Comparison of ENCODE assay signal across 7 mouse cellular contexts in the genomic region with DNA sequence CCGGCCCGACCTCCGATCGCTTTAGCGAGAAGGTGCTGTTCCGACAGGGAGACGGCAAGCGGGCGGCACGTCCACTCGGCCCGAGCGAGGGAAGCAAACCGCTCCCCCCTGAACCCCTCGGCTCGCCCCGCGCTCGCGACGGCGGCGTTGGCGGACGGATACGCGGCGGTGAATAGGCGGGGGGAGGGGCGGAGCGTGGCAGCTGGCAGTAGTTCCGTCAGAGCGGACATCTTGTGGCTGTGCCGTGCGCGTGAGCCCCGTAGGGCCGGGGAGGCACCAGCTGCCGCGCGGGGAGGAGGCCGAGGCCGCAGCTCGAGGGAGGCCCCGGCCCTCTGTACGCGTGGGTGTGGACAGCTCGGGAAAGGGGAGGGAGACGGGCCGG. TPM values are rescaled to one million over a fixed set of nuclear protein-coding genes. Genes with fewer than 3 reads are reported as not detected.
DNase-seq lines count a peak whose midpoint lies in the region; ATAC-seq lines count a peak whose summit lies in the region.

No protein-coding gene starts in this region.

- no peaks in the 10 kb centered on the region for H3K36me3 ChIP-seq in embryonic facial prominence, embryonic 11.5 days (replicated peaks; ENCODE audit: control insufficient read depth, insufficient read depth, low read depth, low read length)
- peaks cover 11% of the 10 kb centered on the region for H3K36me3 ChIP-seq in limb, embryonic 12.5 days
- H3K36me3 ChIP-seq in midbrain, embryonic 14.5 days (ENCODE audit: control insufficient read depth, insufficient read depth, low read length): peaks cover 4% of the 10 kb centered on the region; the same call in 1 of the 2 replicates

- H3K4me1 ChIP-seq in embryonic facial prominence, embryonic 11.5 days (ENCODE audit: control insufficient read depth, insufficient read depth, low read length): no peaks in the 10 kb centered on the region
- peaks cover 21% of the 10 kb centered on the region for H3K4me1 ChIP-seq in limb, embryonic 12.5 days (replicated peaks)
- H3K4me1 ChIP-seq in midbrain, embryonic 14.5 days (ENCODE audit: control insufficient read depth, insufficient read depth, low read length): peaks cover 31% of the 10 kb centered on the region

- peak overlapping the region; percentile 93 for H3K9ac ChIP-seq in embryonic facial prominence, embryonic 11.5 days (replicated peaks; ENCODE audit: low read length)
- H3K9ac ChIP-seq in limb, embryonic 12.5 days (replicated peaks): peak overlapping the region; percentile 96
- H3K9ac ChIP-seq in midbrain, embryonic 14.5 days (replicated peaks; ENCODE audit: low read length): peak overlapping the region; percentile 92

- peak overlapping the region; percentile 99 for H3K27ac ChIP-seq in embryonic facial prominence, embryonic 11.5 days (replicated peaks; ENCODE audit: low read depth, low read length)
- H3K27ac ChIP-seq in limb, embryonic 12.5 days: peak overlapping the region; percentile 100
- peak overlapping the region; percentile 100 for H3K27ac ChIP-seq in midbrain, embryonic 14.5 days (replicated peaks; ENCODE audit: low read depth, low read length)

- peak; percentile 91 for DNase-seq in adrenal gland, postnatal 25 days
- DNase-seq in embryonic facial prominence, embryonic 11.5 days (ENCODE audit: low spot score): peak; percentile 90
- DNase-seq in heart, adult 11 months: peak; percentile 99
- peak; percentile 91 for DNase-seq in kidney, adult 11 months
- peak; percentile 95 for DNase-seq in midbrain, embryonic 14.5 days
- DNase-seq in spleen, adult 12 weeks (ENCODE audit: low spot score): peak; percentile 92

- 1% methylated on average over 39 of the region's 50 CpGs for WGBS in embryonic facial prominence, embryonic 11.5 days
- under 1% methylated on average over 36 of the region's 50 CpGs for WGBS in limb, embryonic 12.5 days
- under 1% methylated on average over 48 of the region's 50 CpGs for WGBS in midbrain, embryonic 14.5 days

- peak overlapping the region; percentile 28 for H3K4me2 ChIP-seq in embryonic facial prominence, embryonic 11.5 days (ENCODE audit: low read depth, low read length)
- H3K4me2 ChIP-seq in limb, embryonic 12.5 days: peak overlapping the region; percentile 97
- H3K4me2 ChIP-seq in midbrain, embryonic 14.5 days (ENCODE audit: low read length): peak overlapping the region; percentile 98

- no peaks in the 10 kb centered on the region for H3K27me3 ChIP-seq in embryonic facial prominence, embryonic 11.5 days (ENCODE audit: control insufficient read depth, insufficient read depth, low read length)
- H3K27me3 ChIP-seq in limb, embryonic 12.5 days: no peaks in the 10 kb centered on the region
- no peaks in the 10 kb centered on the region for H3K27me3 ChIP-seq in midbrain, embryonic 14.5 days (ENCODE audit: control insufficient read depth, insufficient read depth, low read length)

- no peaks in the 10 kb centered on the region for H3K9me3 ChIP-seq in embryonic facial prominence, embryonic 11.5 days (replicated peaks; ENCODE audit: control insufficient read depth, low read length)
- no peaks in the 10 kb centered on the region for H3K9me3 ChIP-seq in limb, embryonic 12.5 days
- no peaks in the 10 kb centered on the region for H3K9me3 ChIP-seq in midbrain, embryonic 14.5 days (ENCODE audit: control insufficient read depth, low read length)

- H3K4me3 ChIP-seq in embryonic facial prominence, embryonic 11.5 days (ENCODE audit: low read depth, low read length): peak overlapping the region; percentile 80
- peak overlapping the region; percentile 98 for H3K4me3 ChIP-seq in limb, embryonic 12.5 days (replicated peaks)
- H3K4me3 ChIP-seq in midbrain, embryonic 14.5 days (replicated peaks; ENCODE audit: low read depth, low read length): peak overlapping the region; percentile 67

- ATAC-seq in embryonic facial prominence, embryonic 11.5 days (replicated peaks; ENCODE audit: insufficient number of reproducible peaks, low FRiP score, low TSS enrichment, low read depth): peak; percentile 87
- peak; percentile 80 for ATAC-seq in limb, embryonic 12.5 days (ENCODE audit: insufficient number of reproducible peaks, insufficient read depth, low FRiP score, low TSS enrichment, low read depth)
- ATAC-seq in midbrain, embryonic 14.5 days (ENCODE audit: low FRiP score, low TSS enrichment): peak; percentile 81

RNA-seq across cellular contexts. Expression of a gene that starts 0.6 kb away (rescaled TPM):
- 377 and 397 TPM in 2 replicates for total RNA-seq in adrenal gland, postnatal 25 days (2021)
- 676 and 720 TPM in 2 replicates for polyA plus RNA-seq in embryonic facial prominence, embryonic 11.5 days (2014; fragmentation: Nextera tagmentation; extraction: Ambion mirVana)
- 476 and 501 TPM in 2 replicates for polyA plus RNA-seq in limb, embryonic 12.5 days (2016; fragmentation: Nextera tagmentation; extraction: Ambion mirVana)
- polyA plus RNA-seq in midbrain, embryonic 14.5 days (2014; fragmentation: Nextera tagmentation; extraction: Ambion mirVana): 337 and 443 TPM in 2 replicates

RNA-seq across cellular contexts. Expression of a gene that starts 14.8 kb away (rescaled TPM):
- 32.9 and 35.5 TPM in 2 replicates for total RNA-seq in adrenal gland, postnatal 25 days (2021)
- 59.1 and 62.8 TPM in 2 replicates for polyA plus RNA-seq in embryonic facial prominence, embryonic 11.5 days (2014; fragmentation: Nextera tagmentation; extraction: Ambion mirVana)
- 74.8 and 77.0 TPM in 2 replicates for polyA plus RNA-seq in limb, embryonic 12.5 days (2016; fragmentation: Nextera tagmentation; extraction: Ambion mirVana)
- polyA plus RNA-seq in midbrain, embryonic 14.5 days (2014; fragmentation: Nextera tagmentation; extraction: Ambion mirVana): 55.2 and 67.0 TPM in 2 replicates

RNA-seq across cellular contexts. Expression of a gene that starts 46.9 kb away (rescaled TPM):
- total RNA-seq in adrenal gland, postnatal 25 days (2021): 8.8 and 16.0 TPM in 2 replicates
- polyA plus RNA-seq in embryonic facial prominence, embryonic 11.5 days (2014; fragmentation: Nextera tagmentation; extraction: Ambion mirVana): 3.9 TPM in 2 replicates
- polyA plus RNA-seq in limb, embryonic 12.5 days (2016; fragmentation: Nextera tagmentation; extraction: Ambion mirVana): 4.3 and 5.6 TPM in 2 replicates
- polyA plus RNA-seq in midbrain, embryonic 14.5 days (2014; fragmentation: Nextera tagmentation; extraction: Ambion mirVana): 4.3 and 5.9 TPM in 2 replicates

Comparison
In these comparisons a context has a peak if more than half of its experiments do, and no peak if none do; other contexts are left out.
1. Peak in every context shown above with its lines: DNase-seq, ATAC-seq, H3K4me3 ChIP-seq and H3K27ac ChIP-seq.
2. H3K4me2 ChIP-seq: peak in every context shown above with its lines; median percentile 98 in midbrain, embryonic 14.5 days; 97 in limb, embryonic 12.5 days; 28 in embryonic facial prominence, embryonic 11.5 days.